Mouse (Mus musculus) liver, embryonic 16.5 days (tissue): Measurements from ENCODE around the gene Gsto2. TPM values are rescaled to one million over a fixed set of nuclear protein-coding genes. Genes with fewer than 3 reads are reported as not detected.
A peak's percentile ranks its signal among the peaks of the same experiment; 100 is the strongest.

Experiments used
- ATAC-seq: fragments of 200-750 bp; cut with Nextera tagmentation; 2 replicates; pipeline ENCODE4 v1.8.0; 2017; ENCODE audit warnings: low read depth, mild to moderate bottlenecking, moderate number of reproducible peaks, moderate library complexity
- H3K27ac ChIP-seq: fragments of 300-500 bp; sonication (generic); 2 replicates; pipeline ENCODE4 v1.5.1; 2014; ENCODE audit warnings: mild to moderate bottlenecking, low read length
- H3K27me3 ChIP-seq: fragments of 300-500 bp; sonication (generic); 2 replicates; pipeline ENCODE4 v1.6.1; 2014; ENCODE audit warnings: low read depth, low read length, mixed read lengths; ENCODE audit not compliant: control insufficient read depth, insufficient read depth
- H3K36me3 ChIP-seq: fragments of 300-500 bp; sonication (generic); 2 replicates; pipeline ENCODE4 v1.6.1; 2014; ENCODE audit warnings: mild to moderate bottlenecking; ENCODE audit not compliant: control insufficient read depth, insufficient read depth
- H3K4me1 ChIP-seq: fragments of 300-500 bp; sonication (generic); 2 replicates; pipeline ENCODE4 v1.6.1; 2014; ENCODE audit warnings: low read depth, low read length, mixed read lengths; ENCODE audit not compliant: control insufficient read depth
- H3K4me2 ChIP-seq: fragments of 300-500 bp; sonication (generic); 2 replicates; pipeline ENCODE4 v1.6.1; 2014; ENCODE audit warnings: low read depth, low read length, mixed read lengths
- H3K4me3 ChIP-seq: fragments of 300-500 bp; sonication (generic); 2 replicates; pipeline ENCODE4 v1.5.1; 2014; ENCODE audit warnings: low read depth, mild to moderate bottlenecking, low read length
- H3K9ac ChIP-seq: fragments of 300-500 bp; sonication (generic); 2 replicates; pipeline ENCODE4 v1.6.1; 2014; ENCODE audit warnings: low read depth, low read length
- H3K9me3 ChIP-seq: fragments of 300-500 bp; sonication (generic); replicated peaks from 2 replicates; pipeline ENCODE4 v1.6.1; 2016; ENCODE audit warnings: low read length; ENCODE audit not compliant: control insufficient read depth
- WGBS: fragments of 180-500 bp; shearing (Covaris S2); extraction: QIAGEN DNeasy Blood & Tissue Kit; methylation state at CpG from one replicate; pipeline ENCODE4 v1.1.7; 2014; ENCODE audit not compliant: insufficient replicate concordance; 5-methylcytosine and 5-hydroxymethylcytosine counted together
- polyA plus RNA-seq: library from polyadenylated mRNA; unstranded; fragments of >200 nt; fragmentation: Nextera tagmentation; extraction: Ambion mirVana; gene quantifications from 2 replicates; pipeline ENCODE4 v1.2.1, GENCODE M21; 2015

Gsto2 gene
- polyA plus RNA-seq, 1 experiment from 2014 or later, result 0.07 TPM

GRCm38 (mm10) chr19:47853951-47854795, 11.2 kb upstream of the Gsto2 start:
- whole genome bisulfite sequencing, result 32% methylated on average over 13 of the region's 13 CpGs
- Histone ChIP-seq H3K27me3 (peaks cover 6% of the 10 kb centered on the region; the same call in 1 of the 2 replicates), H3K36me3 (peaks cover under 1% of the 10 kb centered on the region; the same call in 1 of the 2 replicates), H3K4me2 (peak overlapping the region; percentile 94), H3K9me3 (no peaks in the 10 kb centered on the region), H3K27ac (no peak overlapping the region), H3K4me1 (peaks cover 12% of the 10 kb centered on the region), H3K4me3 (peak overlapping the region; percentile 69), H3K9ac (peak overlapping the region; percentile 65; the same call in 1 of the 2 replicates)
- peak; percentile 39 for ATAC-seq

GRCm38 (mm10) chr19:47854796-47855783, 10.2 kb upstream of the Gsto2 start, which contains the start of gene Gsto1:
Gsto1 (plus strand) TSS chr19:47854970.
- peak; percentile 91 for ATAC-seq
- H3K4me1 ChIP-seq, result peaks cover 12% of the 10 kb centered on the region
- peak within 1 kb of the TSS; percentile 65 for H3K9ac ChIP-seq
- peaks cover 6% of the 10 kb centered on the region; the same call in 1 of the 2 replicates for H3K27me3 ChIP-seq
- WGBS, result under 1% methylated on average over 60 of the region's 60 CpGs
- H3K4me3 ChIP-seq, result peak within 1 kb of the TSS; percentile 69
- H3K36me3 ChIP-seq, result peaks cover 3% of the 10 kb centered on the region; the same call in 1 of the 2 replicates
- H3K27ac ChIP-seq, result peak within 1 kb of the TSS; percentile 82
- H3K9me3 ChIP-seq, result no peaks in the 10 kb centered on the region
- peak within 1 kb of the TSS; percentile 94 for H3K4me2 ChIP-seq

- Histone ChIP-seq H3K9me3 (no peaks in the 10 kb centered on the region), H3K27ac (no peak overlapping the region), H3K36me3 (peaks cover 3% of the 10 kb centered on the region; the same call in 1 of the 2 replicates), H3K27me3 (peaks cover 6% of the 10 kb centered on the region; the same call in 1 of the 2 replicates), H3K4me2 (no peak overlapping the region), H3K4me1 (peaks cover 12% of the 10 kb centered on the region), H3K9ac (no peak overlapping the region), H3K4me3 (no peak overlapping the region)
- no peak for ATAC-seq
- 75% methylated on average over 18 of the region's 18 CpGs for WGBS
Observed at GRCm38 (mm10) chr19:47857957-47858942, 7.1 kb upstream of the Gsto2 start.

- Histone ChIP-seq H3K36me3 (peaks cover 3% of the 10 kb centered on the region; the same call in 1 of the 2 replicates), H3K9me3 (no peaks in the 10 kb centered on the region), H3K27me3 (peaks cover 2% of the 10 kb centered on the region; the same call in 1 of the 2 replicates), H3K4me3 (no peak overlapping the region), H3K9ac (no peak overlapping the region), H3K4me2 (no peak overlapping the region), H3K27ac (no peak overlapping the region), H3K4me1 (peaks cover 12% of the 10 kb centered on the region)
- ATAC-seq, result no peak
- WGBS, result 71% methylated on average over 8 of the region's 8 CpGs
Observed at GRCm38 (mm10) chr19:47859180-47859579, 6.2 kb upstream of the Gsto2 start.

GRCm38 (mm10) chr19:47862581-47862980, 2.8 kb upstream of the Gsto2 start:
- Histone ChIP-seq H3K4me2 (no peak overlapping the region), H3K4me1 (peaks cover 2% of the 10 kb centered on the region; the same call in 1 of the 2 replicates), H3K27me3 (no peaks in the 10 kb centered on the region; the same call in 1 of the 2 replicates), H3K9ac (no peak overlapping the region), H3K9me3 (no peaks in the 10 kb centered on the region), H3K4me3 (no peak overlapping the region), H3K27ac (no peak overlapping the region), H3K36me3 (peaks cover 3% of the 10 kb centered on the region; the same call in 1 of the 2 replicates)
- ATAC-seq, result no peak
- WGBS, result 72% methylated on average over 3 of the region's 3 CpGs

DNA sequence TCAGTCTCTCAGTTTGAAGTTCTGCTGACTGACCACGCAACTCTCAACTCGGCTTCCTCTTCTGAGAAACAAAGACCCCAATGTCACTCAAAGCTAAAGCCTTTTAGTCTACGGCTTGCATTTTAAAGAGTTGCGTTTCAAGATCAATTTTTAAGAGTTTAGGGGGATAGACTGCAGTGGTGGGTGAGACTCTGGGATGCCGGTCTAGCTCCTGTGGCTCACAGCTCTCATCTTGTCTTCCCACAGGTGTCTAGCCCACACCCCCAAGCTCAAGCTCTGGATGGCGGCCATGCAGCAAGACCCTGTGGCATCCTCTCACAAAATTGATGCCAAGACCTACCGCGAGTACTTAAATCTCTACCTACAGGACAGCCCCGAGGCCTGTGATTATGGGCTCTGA, 1.3 kb upstream of the Gsto2 start:
- no peak for ATAC-seq
- Histone ChIP-seq H3K4me1 (peaks cover 2% of the 10 kb centered on the region; the same call in 1 of the 2 replicates), H3K4me2 (no peak overlapping the region), H3K4me3 (no peak overlapping the region), H3K9me3 (no peaks in the 10 kb centered on the region), H3K27me3 (no peaks in the 10 kb centered on the region; the same call in 1 of the 2 replicates), H3K27ac (no peak overlapping the region), H3K9ac (no peak overlapping the region), H3K36me3 (peaks cover 3% of the 10 kb centered on the region; the same call in 1 of the 2 replicates)
- WGBS, result 81% methylated on average over 9 of the region's 9 CpGs

DNA sequence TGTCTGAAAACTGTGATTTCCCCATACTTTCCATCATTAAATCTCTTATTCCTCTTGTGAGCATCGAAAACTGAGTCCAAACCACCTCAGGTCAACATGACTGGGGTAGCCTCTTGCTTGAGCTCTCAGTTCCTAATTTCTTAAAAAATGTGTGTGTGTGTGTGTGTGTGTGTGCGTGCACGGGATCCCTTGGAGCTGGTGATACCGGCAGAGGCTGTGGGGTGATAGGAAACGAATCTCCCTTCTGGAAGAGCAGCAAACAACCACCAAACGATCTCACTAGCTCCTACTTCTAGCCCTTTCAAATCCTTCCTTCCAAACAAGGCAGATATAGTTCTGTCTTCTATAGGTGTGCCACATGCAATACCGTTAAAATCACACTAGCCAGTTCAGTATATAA, 613 bp upstream of the Gsto2 start:
- no peak overlapping the region for H3K9ac ChIP-seq

More for the DNA sequence above, 613 bp upstream of the Gsto2 start:
- Histone ChIP-seq H3K9me3 (no peaks in the 10 kb centered on the region), H3K4me2 (peak overlapping the region; percentile 91), H3K36me3 (no peaks in the 10 kb centered on the region), H3K4me3 (peak overlapping the region; percentile 66), H3K4me1 (peaks cover 2% of the 10 kb centered on the region; the same call in 1 of the 2 replicates), H3K27ac (no peak overlapping the region), H3K27me3 (no peaks in the 10 kb centered on the region; the same call in 1 of the 2 replicates)
- 78% methylated on average over 7 of the region's 7 CpGs for WGBS
- ATAC-seq, result no peak
